Mouse (Mus musculus): ENCODE data around the gene Edc4. TPM values are rescaled to one million over a fixed set of nuclear protein-coding genes. Genes with fewer than 3 reads are reported as not detected.

The Edc4 gene
- polyA plus RNA-seq, 1 experiment from 2014 or later, result 50.2 TPM

- Histone ChIP-seq H3K36me3 (ENCODE audit: control insufficient read depth, insufficient read depth, low read length) (0 out of 2 replicates have a peak, but pooled peaks cover 2% of the 10 kb centered on the region), H3K4me3 (ENCODE audit: low read length) (no peak overlapping the region), H3K4me2 (ENCODE audit: low read depth, low read length) (no peak overlapping the region), H3K27me3 (ENCODE audit: control insufficient read depth, insufficient read depth, low read depth, low read length) (no peaks in the 10 kb centered on the region), H3K4me1 (replicated peaks; ENCODE audit: control insufficient read depth, insufficient read depth, low read length) (peaks cover 12% of the 10 kb centered on the region), H3K9me3 (ENCODE audit: control insufficient read depth, low read length) (no peaks in the 10 kb centered on the region), H3K27ac (ENCODE audit: low read length) (no peak overlapping the region), H3K9ac (ENCODE audit: low read length) (no peak overlapping the region)
- ATAC-seq (ENCODE audit: low read depth), result no peak
- 62% methylated on average over 6 of the region's 6 CpGs for WGBS
Observed at GRCm38 (mm10) chr8:105935105-105935504, 54.4 kb downstream of the Edc4 start.

GRCm38 (mm10) chr8:105935863-105936603 lies 55.4 kb downstream of the Edc4 start:
- no peak for ATAC-seq (ENCODE audit: low read depth)
- H3K4me1 ChIP-seq (replicated peaks; ENCODE audit: control insufficient read depth, insufficient read depth, low read length), result peaks cover 12% of the 10 kb centered on the region
- H3K36me3 ChIP-seq (ENCODE audit: control insufficient read depth, insufficient read depth, low read length), result 0 out of 2 replicates have a peak, but pooled peaks cover 2% of the 10 kb centered on the region
- no peaks in the 10 kb centered on the region for H3K9me3 ChIP-seq (ENCODE audit: control insufficient read depth, low read length)
- WGBS, result 17% methylated on average over 7 of the region's 7 CpGs
- peak overlapping the region; percentile 72 for H3K4me2 ChIP-seq (ENCODE audit: low read depth, low read length)
- peak overlapping the region; percentile 73 for H3K9ac ChIP-seq (ENCODE audit: low read length)
- 0 out of 2 replicates have a peak overlapping the region, but pooled peaks have one; percentile 35 for H3K27ac ChIP-seq (ENCODE audit: low read length)
- peak overlapping the region; percentile 80 for H3K4me3 ChIP-seq (ENCODE audit: low read length)
- no peaks in the 10 kb centered on the region for H3K27me3 ChIP-seq (ENCODE audit: control insufficient read depth, insufficient read depth, low read depth, low read length)

GRCm38 (mm10) chr8:105936866-105937475 lies 56.3 kb downstream of the Edc4 start:
- WGBS, result under 1% methylated on average over 30 of the region's 30 CpGs
- H3K4me3 ChIP-seq (ENCODE audit: low read length), result peak overlapping the region; percentile 80
- H3K9me3 ChIP-seq (ENCODE audit: control insufficient read depth, low read length), result no peaks in the 10 kb centered on the region
- peak overlapping the region; percentile 86 for H3K27ac ChIP-seq (ENCODE audit: low read length)
- peak overlapping the region; percentile 72 for H3K4me2 ChIP-seq (ENCODE audit: low read depth, low read length)
- H3K27me3 ChIP-seq (ENCODE audit: control insufficient read depth, insufficient read depth, low read depth, low read length), result no peaks in the 10 kb centered on the region
- ATAC-seq (ENCODE audit: low read depth), result peak; percentile 92
- H3K9ac ChIP-seq (ENCODE audit: low read length), result peak overlapping the region; percentile 73
- 0 out of 2 replicates have a peak, but pooled peaks cover 5% of the 10 kb centered on the region for H3K36me3 ChIP-seq (ENCODE audit: control insufficient read depth, insufficient read depth, low read length)
- peaks cover 12% of the 10 kb centered on the region for H3K4me1 ChIP-seq (replicated peaks; ENCODE audit: control insufficient read depth, insufficient read depth, low read length)

- peak overlapping the region; percentile 73 for H3K9ac ChIP-seq (ENCODE audit: low read length)
- no peaks in the 10 kb centered on the region for H3K27me3 ChIP-seq (ENCODE audit: control insufficient read depth, insufficient read depth, low read depth, low read length)
- H3K4me1 ChIP-seq (replicated peaks; ENCODE audit: control insufficient read depth, insufficient read depth, low read length), result peaks cover 12% of the 10 kb centered on the region
- under 1% methylated on average over 33 of the region's 33 CpGs for WGBS
- ATAC-seq (ENCODE audit: low read depth), result peak; percentile 32; the same call in 1 of the 2 replicates
- peak overlapping the region; percentile 86 for H3K27ac ChIP-seq (ENCODE audit: low read length)
- H3K4me3 ChIP-seq (ENCODE audit: low read length), result peak overlapping the region; percentile 80
- H3K4me2 ChIP-seq (ENCODE audit: low read depth, low read length), result peak overlapping the region; percentile 72
- H3K36me3 ChIP-seq (ENCODE audit: control insufficient read depth, insufficient read depth, low read length), result peaks cover 5% of the 10 kb centered on the region; the same call in 1 of the 2 replicates
- no peaks in the 10 kb centered on the region for H3K9me3 ChIP-seq (ENCODE audit: control insufficient read depth, low read length)
Observed at GRCm38 (mm10) chr8:105937496-105938305, 57.0 kb downstream of the Edc4 start.

GRCm38 (mm10) chr8:105938306-105938669 lies 57.6 kb downstream of the Edc4 start, which contains the start of gene Psmb10:
TSS of gene Psmb10 (minus strand) at chr8:105938444.
- peak within 1 kb of the TSS; percentile 86 for H3K27ac ChIP-seq (ENCODE audit: low read length)
- H3K9me3 ChIP-seq (ENCODE audit: control insufficient read depth, low read length), result no peaks in the 10 kb centered on the region
- peak within 1 kb of the TSS; percentile 73 for H3K9ac ChIP-seq (ENCODE audit: low read length)
- H3K4me3 ChIP-seq (ENCODE audit: low read length), result peak within 1 kb of the TSS; percentile 80
- H3K4me2 ChIP-seq (ENCODE audit: low read depth, low read length), result peak within 1 kb of the TSS; percentile 72
- H3K4me1 ChIP-seq (replicated peaks; ENCODE audit: control insufficient read depth, insufficient read depth, low read length), result peaks cover 12% of the 10 kb centered on the region
- H3K36me3 ChIP-seq (ENCODE audit: control insufficient read depth, insufficient read depth, low read length), result peaks cover 7% of the 10 kb centered on the region; the same call in 1 of the 2 replicates
- no peaks in the 10 kb centered on the region for H3K27me3 ChIP-seq (ENCODE audit: control insufficient read depth, insufficient read depth, low read depth, low read length)
- ATAC-seq (ENCODE audit: low read depth), result no peak
- 13% methylated on average over 4 of the region's 4 CpGs for WGBS

GRCm38 (mm10) chr8:105942026-105942425 lies 61.3 kb downstream of the Edc4 start:
- no peak overlapping the region for H3K27ac ChIP-seq (ENCODE audit: low read length)
- no peaks in the 10 kb centered on the region for H3K9me3 ChIP-seq (ENCODE audit: control insufficient read depth, low read length)
- H3K4me3 ChIP-seq (ENCODE audit: low read length), result no peak overlapping the region
- 90% methylated on average over 11 of the region's 11 CpGs for WGBS
- peaks cover 5% of the 10 kb centered on the region; the same call in 1 of the 2 replicates for H3K4me1 ChIP-seq (replicated peaks; ENCODE audit: control insufficient read depth, insufficient read depth, low read length)
- H3K4me2 ChIP-seq (ENCODE audit: low read depth, low read length), result no peak overlapping the region
- no peak overlapping the region for H3K9ac ChIP-seq (ENCODE audit: low read length)
- no peaks in the 10 kb centered on the region for H3K27me3 ChIP-seq (ENCODE audit: control insufficient read depth, insufficient read depth, low read depth, low read length)
- no peak for ATAC-seq (ENCODE audit: low read depth)
- peaks cover 38% of the 10 kb centered on the region for H3K36me3 ChIP-seq (ENCODE audit: control insufficient read depth, insufficient read depth, low read length)

GRCm38 (mm10) chr8:105942542-105942941 lies 61.9 kb downstream of the Edc4 start:
- ATAC-seq (ENCODE audit: low read depth), result no peak
- Histone ChIP-seq H3K9ac (ENCODE audit: low read length) (no peak overlapping the region), H3K4me3 (ENCODE audit: low read length) (no peak overlapping the region), H3K27ac (ENCODE audit: low read length) (no peak overlapping the region), H3K4me2 (ENCODE audit: low read depth, low read length) (no peak overlapping the region), H3K4me1 (replicated peaks; ENCODE audit: control insufficient read depth, insufficient read depth, low read length) (peaks cover 5% of the 10 kb centered on the region; the same call in 1 of the 2 replicates), H3K27me3 (ENCODE audit: control insufficient read depth, insufficient read depth, low read depth, low read length) (no peaks in the 10 kb centered on the region), H3K9me3 (ENCODE audit: control insufficient read depth, low read length) (no peaks in the 10 kb centered on the region), H3K36me3 (ENCODE audit: control insufficient read depth, insufficient read depth, low read length) (peaks cover 41% of the 10 kb centered on the region)
- 82% methylated on average over 5 of the region's 5 CpGs for WGBS

GRCm38 (mm10) chr8:105943321-105943739 lies 62.6 kb downstream of the Edc4 start, which contains the start of gene Lcat:
TSS of gene Lcat (minus strand) at chr8:105943382.
- Histone ChIP-seq H3K27me3 (ENCODE audit: control insufficient read depth, insufficient read depth, low read depth, low read length) (no peaks in the 10 kb centered on the region), H3K4me1 (replicated peaks; ENCODE audit: control insufficient read depth, insufficient read depth, low read length) (0 out of 2 replicates have a peak, but pooled peaks cover 2% of the 10 kb centered on the region), H3K36me3 (ENCODE audit: control insufficient read depth, insufficient read depth, low read length) (peaks cover 46% of the 10 kb centered on the region), H3K9ac (ENCODE audit: low read length) (no peak within 1 kb of the TSS), H3K9me3 (ENCODE audit: control insufficient read depth, low read length) (no peaks in the 10 kb centered on the region), H3K4me2 (ENCODE audit: low read depth, low read length) (no peak within 1 kb of the TSS), H3K27ac (ENCODE audit: low read length) (no peak within 1 kb of the TSS), H3K4me3 (ENCODE audit: low read length) (no peak within 1 kb of the TSS)
- WGBS, result 72% methylated on average over 8 of the region's 8 CpGs
- ATAC-seq (ENCODE audit: low read depth), result no peak; the same call in 1 of the 2 replicates

Measured in lung, embryonic 16.5 days (tissue).